Mouse (Mus musculus) limb, embryonic 12.5 days (tissue): ENCODE data around the gene Fam129b. TPM values are rescaled to one million over a fixed set of nuclear protein-coding genes. Genes with fewer than 3 reads are reported as not detected.

Source experiments
- ATAC-seq: fragments of 200-750 bp; cut with Nextera tagmentation; 2 replicates; pipeline ENCODE4 v1.8.0; 2017; ENCODE audit warnings: low read depth, moderate TSS enrichment; ENCODE audit not compliant: insufficient number of reproducible peaks, insufficient read depth, low FRiP score, low TSS enrichment
- H3K27ac ChIP-seq: fragments of 300-500 bp; sonication (generic); 2 replicates; pipeline ENCODE4 v1.5.1; 2016; ENCODE audit warnings: mild to moderate bottlenecking, moderate library complexity
- H3K27me3 ChIP-seq: fragments of 300-500 bp; sonication (generic); 2 replicates; pipeline ENCODE4 v1.6.1; 2016; ENCODE audit warnings: mild to moderate bottlenecking, moderate library complexity
- H3K36me3 ChIP-seq: fragments of 300-500 bp; sonication (generic); 2 replicates; pipeline ENCODE4 v1.6.1; 2016; ENCODE audit warnings: mild to moderate bottlenecking, moderate library complexity
- H3K4me1 ChIP-seq: fragments of 300-500 bp; sonication (generic); replicated peaks from 2 replicates; pipeline ENCODE4 v1.6.1; 2016
- H3K4me2 ChIP-seq: fragments of 300-500 bp; sonication (generic); 2 replicates; pipeline ENCODE4 v1.6.1; 2016; ENCODE audit warnings: mild to moderate bottlenecking, moderate library complexity
- H3K4me3 ChIP-seq: fragments of 300-500 bp; sonication (generic); replicated peaks from 2 replicates; pipeline ENCODE4 v1.5.1; 2016; ENCODE audit warnings: mild to moderate bottlenecking
- H3K9ac ChIP-seq: fragments of 300-500 bp; sonication (generic); replicated peaks from 2 replicates; pipeline ENCODE4 v1.6.1; 2016; ENCODE audit warnings: mild to moderate bottlenecking, moderate library complexity
- H3K9me3 ChIP-seq: fragments of 300-500 bp; sonication (generic); 2 replicates; pipeline ENCODE4 v1.6.1; 2016; ENCODE audit warnings: mild to moderate bottlenecking, moderate library complexity
- WGBS: fragments of 180-500 bp; shearing (Covaris S2); methylation state at CpG from one replicate; pipeline ENCODE4 v1.1.7; 2016; 5-methylcytosine and 5-hydroxymethylcytosine counted together
- polyA plus RNA-seq: library from polyadenylated mRNA; unstranded; fragments of >200 nt; fragmentation: Nextera tagmentation; extraction: Ambion mirVana; gene quantifications from 2 replicates; pipeline ENCODE4 v1.2.1, GENCODE M21; 2016

Gene Fam129b
- polyA plus RNA-seq, 1 experiment from 2014 or later, result 48.0 TPM

DNA sequence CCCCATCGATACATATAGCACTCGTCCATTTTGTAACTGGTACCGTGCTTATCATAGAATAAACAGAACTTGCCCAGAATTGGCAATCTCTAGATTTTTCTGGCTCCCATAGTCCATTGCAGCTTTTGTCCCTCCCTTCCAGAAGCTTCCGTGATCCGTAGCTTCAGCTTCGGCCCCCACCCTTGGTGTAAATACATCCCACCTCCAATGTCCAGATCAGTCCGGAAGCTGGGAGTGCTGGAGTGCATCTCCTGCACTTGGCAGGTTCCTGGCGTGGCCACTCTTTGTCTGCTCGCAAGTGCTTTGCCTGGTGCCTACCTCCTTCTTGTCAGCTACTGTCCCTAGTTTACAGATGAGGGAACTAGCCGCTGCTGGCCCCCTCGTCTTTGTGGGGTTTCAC lies 32.9 kb downstream of the Fam129b start:
- 74% methylated on average over 11 of the region's 11 CpGs for WGBS
- no peaks in the 10 kb centered on the region for H3K9me3 ChIP-seq
- H3K27me3 ChIP-seq, result no peaks in the 10 kb centered on the region
- H3K36me3 ChIP-seq, result peaks cover 53% of the 10 kb centered on the region
- H3K27ac ChIP-seq, result peak overlapping the region; percentile 78
- no peak for ATAC-seq
- no peak overlapping the region for H3K4me3 ChIP-seq
- 0 out of 2 replicates have a peak overlapping the region, but pooled peaks have one; percentile 8 for H3K9ac ChIP-seq
- 0 out of 2 replicates have a peak overlapping the region, but pooled peaks have one; percentile 8 for H3K4me2 ChIP-seq
- peaks cover 36% of the 10 kb centered on the region for H3K4me1 ChIP-seq

DNA sequence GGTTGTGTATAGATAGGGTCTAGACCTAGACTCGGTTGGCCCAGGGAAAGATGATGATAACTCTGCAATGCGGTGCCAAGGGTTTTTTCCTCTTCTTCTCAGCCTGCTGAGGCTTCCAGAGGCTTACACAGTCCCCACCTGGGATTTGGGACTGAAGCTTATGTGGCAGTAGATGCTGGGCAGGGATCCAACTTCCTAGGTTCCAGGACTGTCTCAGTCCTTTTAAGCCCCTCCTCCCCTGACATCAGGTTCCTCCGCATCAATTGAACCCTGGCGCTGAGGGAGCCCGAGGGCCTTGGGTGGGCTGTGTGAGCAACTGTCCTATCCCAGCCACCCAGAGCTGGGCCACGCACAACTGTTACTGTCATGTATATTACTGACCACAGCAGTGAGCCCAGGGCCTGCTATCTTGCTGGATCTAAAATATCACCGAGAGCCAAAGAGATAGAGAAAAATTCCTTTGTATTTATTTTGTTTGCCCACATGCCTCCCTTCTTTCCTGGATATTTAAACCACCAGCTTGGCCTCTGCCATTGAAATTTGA lies 35.8 kb downstream of the Fam129b start:
- no peak overlapping the region for H3K9ac ChIP-seq
- WGBS, result 87% methylated on average over 7 of the region's 7 CpGs

DNA sequence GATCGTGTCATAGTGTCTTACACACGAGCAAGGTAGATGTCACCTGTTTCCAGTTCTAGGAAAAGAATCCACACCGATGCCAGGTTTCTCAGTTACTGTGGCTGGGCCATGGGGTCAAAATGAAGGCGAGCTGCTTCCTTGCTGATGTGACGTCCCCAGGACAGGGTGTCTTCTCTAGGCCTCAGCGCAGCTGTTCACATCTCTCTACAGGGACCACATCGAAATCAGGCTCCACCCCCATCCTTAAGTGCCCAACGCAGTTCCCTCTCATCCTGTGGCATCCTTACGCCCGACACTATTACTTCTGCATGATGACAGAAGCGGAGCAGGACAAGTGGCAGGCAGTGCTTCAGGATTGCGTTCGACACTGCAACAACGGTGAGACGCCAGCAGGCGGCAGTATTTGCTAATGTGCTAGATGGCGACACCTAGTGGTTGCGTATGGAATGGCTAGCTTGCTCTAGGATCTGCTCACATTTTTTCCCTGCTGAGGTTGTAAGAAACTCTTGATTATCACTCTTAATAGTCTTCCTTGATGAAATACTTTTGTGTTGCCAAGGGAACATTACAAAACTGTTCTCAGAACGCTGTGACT lies 36.4 kb downstream of the Fam129b start:
- H3K27ac ChIP-seq, result no peak overlapping the region
- H3K9me3 ChIP-seq, result no peaks in the 10 kb centered on the region
- H3K27me3 ChIP-seq, result no peaks in the 10 kb centered on the region
- H3K36me3 ChIP-seq, result peaks cover 60% of the 10 kb centered on the region
- H3K9ac ChIP-seq, result no peak overlapping the region
- no peak overlapping the region for H3K4me3 ChIP-seq
- no peak for ATAC-seq
- peaks cover 36% of the 10 kb centered on the region for H3K4me1 ChIP-seq
- H3K4me2 ChIP-seq, result no peak overlapping the region
- 31% methylated on average over 19 of the region's 19 CpGs for WGBS

More for the DNA sequence above, 35.8 kb downstream of the Fam129b start:
- Histone ChIP-seq H3K4me1 (peaks cover 40% of the 10 kb centered on the region), H3K27ac (no peak overlapping the region), H3K9me3 (no peaks in the 10 kb centered on the region), H3K27me3 (no peaks in the 10 kb centered on the region), H3K4me2 (no peak overlapping the region), H3K36me3 (peaks cover 60% of the 10 kb centered on the region), H3K4me3 (no peak overlapping the region)
- no peak for ATAC-seq

DNA sequence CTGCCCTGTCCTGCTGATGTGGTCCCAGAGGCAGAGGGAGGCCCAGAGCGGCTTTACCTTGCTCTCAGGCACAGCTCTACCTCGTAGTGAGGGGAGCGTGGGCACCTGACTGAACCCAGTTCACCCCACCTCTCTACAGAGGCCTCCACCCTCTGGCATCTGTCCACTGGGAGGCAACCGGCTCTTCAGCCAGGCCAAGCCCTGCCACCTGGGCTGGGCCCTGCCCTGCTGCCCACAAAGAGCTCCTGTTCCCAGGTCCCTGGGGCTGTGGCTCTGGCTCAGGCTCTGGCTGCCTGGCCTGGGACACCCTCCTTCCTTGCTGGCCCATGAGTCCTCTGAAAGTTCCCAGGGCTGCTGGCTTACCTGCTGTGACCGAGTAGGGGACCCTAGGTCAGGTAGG lies 38.4 kb downstream of the Fam129b start:
- no peaks in the 10 kb centered on the region for H3K27me3 ChIP-seq
- H3K4me3 ChIP-seq, result no peak overlapping the region
- peak overlapping the region; percentile 42; the same call in 1 of the 2 replicates for H3K9ac ChIP-seq
- H3K36me3 ChIP-seq, result peaks cover 63% of the 10 kb centered on the region
- H3K27ac ChIP-seq, result peak overlapping the region; percentile 86
- WGBS, result 66% methylated on average over 5 of the region's 5 CpGs
- peaks cover 34% of the 10 kb centered on the region for H3K4me1 ChIP-seq
- ATAC-seq, result no peak
- no peak overlapping the region for H3K4me2 ChIP-seq
- H3K9me3 ChIP-seq, result no peaks in the 10 kb centered on the region

DNA sequence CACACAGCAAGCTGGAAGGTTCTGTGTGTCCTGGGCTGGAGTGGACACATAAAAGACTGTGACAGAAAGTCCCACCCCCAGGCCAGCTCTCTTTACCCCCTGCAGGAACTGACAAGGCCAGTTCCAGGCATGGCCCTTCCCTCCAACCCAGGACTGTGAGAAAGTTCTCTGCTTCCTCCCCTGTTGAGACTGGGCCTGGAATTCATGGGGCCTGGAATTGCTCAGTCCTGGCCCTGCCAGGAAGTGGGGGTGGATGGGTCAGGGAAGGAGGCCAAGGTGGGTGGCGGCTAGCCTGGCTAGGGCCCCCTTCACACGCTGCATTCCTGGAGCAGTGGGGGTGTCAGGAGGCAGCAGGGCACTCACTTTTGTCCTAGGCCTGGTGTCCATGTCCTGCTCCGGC lies 39.0 kb downstream of the Fam129b start:
- H3K4me2 ChIP-seq, result no peak overlapping the region
- H3K4me1 ChIP-seq, result peaks cover 34% of the 10 kb centered on the region
- peaks cover 63% of the 10 kb centered on the region for H3K36me3 ChIP-seq
- ATAC-seq, result peak; percentile 39; the same call in 1 of the 2 replicates
- H3K9ac ChIP-seq, result peak overlapping the region; percentile 42
- H3K9me3 ChIP-seq, result no peaks in the 10 kb centered on the region
- WGBS, result 32% methylated on average over 3 of the region's 3 CpGs
- H3K27ac ChIP-seq, result peak overlapping the region; percentile 86
- H3K4me3 ChIP-seq, result no peak overlapping the region
- H3K27me3 ChIP-seq, result no peaks in the 10 kb centered on the region

DNA sequence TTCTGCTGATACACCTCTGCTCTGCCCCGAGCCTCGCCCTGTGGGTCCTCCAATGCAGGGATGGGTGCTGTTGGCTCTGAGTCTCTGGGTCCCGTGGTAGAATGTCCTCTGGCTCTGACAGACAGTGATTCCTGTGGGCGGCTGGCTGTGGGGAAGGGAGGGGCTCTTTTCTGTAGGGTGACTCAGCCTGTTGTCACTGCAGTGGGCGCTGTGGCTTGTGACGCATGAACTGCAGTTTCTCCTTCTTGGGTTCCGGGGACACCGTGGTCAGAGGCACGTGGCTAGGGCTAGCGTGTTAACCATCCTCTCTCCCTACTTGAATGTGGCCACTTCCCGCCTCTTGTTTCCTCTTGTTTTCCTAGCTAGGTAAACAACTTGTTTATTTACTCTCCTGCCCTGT lies 41.6 kb downstream of the Fam129b start:
- Histone ChIP-seq H3K4me1 (peaks cover 34% of the 10 kb centered on the region), H3K4me2 (no peak overlapping the region), H3K27ac (peak overlapping the region; percentile 82), H3K27me3 (no peaks in the 10 kb centered on the region), H3K9me3 (no peaks in the 10 kb centered on the region), H3K4me3 (no peak overlapping the region), H3K9ac (no peak overlapping the region; the same call in 1 of the 2 replicates), H3K36me3 (peaks cover 65% of the 10 kb centered on the region)
- no peak for ATAC-seq
- WGBS, result 82% methylated on average over 11 of the region's 11 CpGs

DNA sequence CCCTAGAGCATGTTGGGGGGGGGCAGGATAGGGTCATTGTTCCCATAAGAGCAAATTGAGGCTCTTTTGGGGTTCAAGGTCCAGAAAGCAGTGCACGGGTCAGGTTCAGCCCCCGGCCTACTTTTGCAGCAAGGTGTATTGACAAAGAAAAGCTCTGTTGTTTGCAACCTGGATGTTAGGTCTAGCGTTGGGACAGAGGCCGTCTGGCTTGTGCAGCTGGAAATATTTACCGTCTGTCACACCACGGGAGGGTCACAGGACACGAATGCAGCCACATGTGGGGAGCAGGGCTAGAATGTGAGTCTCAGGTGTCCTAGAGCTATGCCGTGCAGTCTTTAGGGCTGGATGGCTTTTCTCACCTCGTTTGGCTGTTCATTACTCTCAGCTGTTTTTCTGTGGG lies 42.5 kb downstream of the Fam129b start:
- WGBS, result 27% methylated on average over 9 of the region's 9 CpGs
- peaks cover 67% of the 10 kb centered on the region for H3K36me3 ChIP-seq
- H3K4me3 ChIP-seq, result no peak overlapping the region
- H3K27ac ChIP-seq, result peak overlapping the region; percentile 82
- H3K27me3 ChIP-seq, result no peaks in the 10 kb centered on the region
- peaks cover 34% of the 10 kb centered on the region for H3K4me1 ChIP-seq
- no peak for ATAC-seq
- no peak overlapping the region for H3K9ac ChIP-seq
- H3K4me2 ChIP-seq, result no peak overlapping the region
- no peaks in the 10 kb centered on the region for H3K9me3 ChIP-seq

DNA sequence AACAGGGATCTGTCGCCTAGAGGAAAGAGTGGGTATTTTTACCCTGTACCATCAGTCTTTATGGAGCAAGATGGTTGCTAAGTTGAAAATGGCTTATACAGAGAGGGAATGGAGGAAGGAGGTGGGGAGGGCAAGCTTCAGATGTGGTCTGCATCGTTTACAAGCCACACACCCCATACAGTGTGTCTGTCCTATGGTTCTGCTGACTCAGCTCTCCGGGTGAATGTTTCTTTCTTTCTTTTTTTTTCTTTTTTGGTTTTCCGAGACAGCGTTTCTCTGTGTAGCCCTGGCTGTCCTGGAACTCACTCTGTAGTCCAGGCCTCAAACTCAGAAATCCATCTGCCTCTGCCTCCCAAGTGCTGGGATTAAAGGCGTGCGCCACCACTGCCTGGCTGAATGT lies 45.3 kb downstream of the Fam129b start:
- Histone ChIP-seq H3K4me1 (peaks cover 19% of the 10 kb centered on the region), H3K27me3 (no peaks in the 10 kb centered on the region), H3K9me3 (no peaks in the 10 kb centered on the region), H3K4me2 (no peak overlapping the region), H3K27ac (no peak overlapping the region), H3K36me3 (peaks cover 76% of the 10 kb centered on the region), H3K9ac (no peak overlapping the region), H3K4me3 (no peak overlapping the region)
- 83% methylated on average over 7 of the region's 7 CpGs for WGBS
- no peak for ATAC-seq

DNA sequence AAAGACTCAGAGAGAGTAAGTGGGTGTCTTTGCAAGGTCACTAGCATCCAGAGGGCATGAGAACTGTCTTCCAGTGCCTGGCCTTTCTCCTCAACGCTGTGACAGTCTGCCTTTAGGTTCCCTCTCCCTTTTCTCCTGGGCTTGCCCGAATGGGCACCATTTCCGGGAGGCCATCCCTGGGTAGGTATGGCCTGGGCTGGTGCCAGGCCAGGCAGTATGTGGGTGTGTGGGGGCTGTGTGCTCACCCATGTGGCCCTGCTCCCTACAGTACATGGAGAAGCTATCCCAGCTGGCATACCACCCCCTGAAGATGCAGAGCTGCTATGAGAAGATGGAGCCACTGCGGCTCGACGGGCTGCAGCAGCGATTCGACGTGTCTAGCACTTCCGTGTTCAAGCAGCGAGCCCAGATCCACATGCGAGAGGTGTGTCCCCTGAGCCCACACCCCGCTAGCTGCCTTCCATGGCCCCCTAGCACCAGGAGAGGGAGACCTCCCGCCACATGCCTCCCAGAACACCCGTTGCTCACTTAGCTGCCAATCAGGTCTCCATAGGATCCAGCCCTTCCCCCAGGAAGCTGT lies 46.0 kb downstream of the Fam129b start:
- Histone ChIP-seq H3K27me3 (no peaks in the 10 kb centered on the region), H3K4me2 (no peak overlapping the region), H3K36me3 (peaks cover 77% of the 10 kb centered on the region), H3K4me1 (peaks cover 19% of the 10 kb centered on the region), H3K9me3 (no peaks in the 10 kb centered on the region), H3K4me3 (no peak overlapping the region), H3K27ac (no peak overlapping the region), H3K9ac (no peak overlapping the region)
- 94% methylated on average over 15 of the region's 15 CpGs for WGBS
- no peak for ATAC-seq

DNA sequence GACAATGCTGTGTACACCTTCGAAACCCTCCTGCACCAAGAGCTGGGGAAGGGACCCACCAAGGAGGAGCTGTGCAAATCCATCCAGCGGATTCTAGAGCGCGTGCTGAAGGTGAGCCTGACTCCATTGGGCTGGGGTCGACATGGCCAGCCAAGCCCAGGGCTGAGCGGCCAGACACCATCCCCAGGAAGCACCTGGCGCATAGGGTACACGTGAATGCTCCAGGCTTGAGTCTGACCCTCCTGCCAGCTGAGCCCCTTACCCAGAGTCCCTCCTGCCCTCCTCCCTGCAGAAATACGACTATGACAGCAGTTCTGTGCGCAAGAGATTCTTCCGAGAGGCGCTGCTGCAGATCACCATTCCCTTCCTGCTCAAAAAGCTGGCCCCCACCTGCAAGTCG lies 46.6 kb downstream of the Fam129b start:
- no peak for ATAC-seq
- Histone ChIP-seq H3K9me3 (no peaks in the 10 kb centered on the region), H3K4me3 (no peak overlapping the region), H3K36me3 (peaks cover 81% of the 10 kb centered on the region), H3K4me1 (peaks cover 15% of the 10 kb centered on the region), H3K27me3 (no peaks in the 10 kb centered on the region), H3K27ac (no peak overlapping the region), H3K9ac (no peak overlapping the region), H3K4me2 (no peak overlapping the region)
- 83% methylated on average over 13 of the region's 13 CpGs for WGBS

DNA sequence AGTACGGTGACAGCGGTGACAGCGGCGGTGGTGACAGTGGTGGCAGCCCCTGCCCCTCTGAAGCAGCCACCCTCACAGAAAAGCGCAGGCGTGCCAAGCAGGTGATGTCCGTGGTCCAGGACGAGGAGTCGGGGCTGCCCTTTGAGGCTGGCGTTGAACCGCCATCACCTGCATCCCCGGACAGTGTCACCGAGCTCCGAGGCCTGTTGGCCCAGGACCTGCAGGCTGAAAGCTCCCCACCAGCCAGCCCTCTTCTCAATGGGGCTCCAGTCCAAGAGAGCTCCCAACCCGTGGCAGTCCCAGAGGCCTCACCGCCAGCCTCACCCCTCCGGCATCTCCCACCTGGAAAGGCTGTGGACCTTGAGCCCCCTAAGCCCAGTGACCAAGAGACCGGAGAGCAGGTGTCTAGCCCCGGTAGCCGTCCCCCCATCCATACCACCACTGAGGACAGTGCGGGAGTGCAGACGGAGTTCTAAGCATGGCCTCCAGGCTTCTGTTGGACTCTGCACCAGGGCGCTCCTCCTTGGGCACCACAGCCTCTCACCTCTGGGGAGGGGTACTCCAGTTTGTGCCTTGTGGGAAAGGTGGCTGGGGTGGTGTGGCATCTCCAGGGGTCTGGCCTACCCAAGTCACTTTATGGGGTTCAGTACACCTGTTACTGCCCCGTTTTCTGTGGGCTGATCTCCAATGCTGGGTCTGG lies 47.8 kb downstream of the Fam129b start:
- Histone ChIP-seq H3K36me3 (peaks cover 78% of the 10 kb centered on the region), H3K27me3 (no peaks in the 10 kb centered on the region), H3K4me3 (no peak overlapping the region), H3K4me2 (no peak overlapping the region), H3K27ac (no peak overlapping the region), H3K9me3 (no peaks in the 10 kb centered on the region), H3K4me1 (peaks cover 8% of the 10 kb centered on the region), H3K9ac (no peak overlapping the region)
- 91% methylated on average over 24 of the region's 24 CpGs for WGBS
- no peak for ATAC-seq
